Mouse (Mus musculus): ENCODE measurements around the gene Tctex1d1. TPM values are rescaled to one million over a fixed set of nuclear protein-coding genes. Genes with fewer than 3 reads are reported as not detected.

Gene Tctex1d1
- not detected for polyA plus RNA-seq (2014; fragmentation: Illumina TruSeq; extraction: RNeasy Lipid Tissue Mini Kit (QIAGEN cat#74804); ENCODE audit: low read depth, low replicate concordance)

GRCm38 (mm10) chr4:102978440-102978839, at the start of gene Tctex1d1:
TSS of gene Tctex1d1 (plus strand) at chr4:102978606.

DNA sequence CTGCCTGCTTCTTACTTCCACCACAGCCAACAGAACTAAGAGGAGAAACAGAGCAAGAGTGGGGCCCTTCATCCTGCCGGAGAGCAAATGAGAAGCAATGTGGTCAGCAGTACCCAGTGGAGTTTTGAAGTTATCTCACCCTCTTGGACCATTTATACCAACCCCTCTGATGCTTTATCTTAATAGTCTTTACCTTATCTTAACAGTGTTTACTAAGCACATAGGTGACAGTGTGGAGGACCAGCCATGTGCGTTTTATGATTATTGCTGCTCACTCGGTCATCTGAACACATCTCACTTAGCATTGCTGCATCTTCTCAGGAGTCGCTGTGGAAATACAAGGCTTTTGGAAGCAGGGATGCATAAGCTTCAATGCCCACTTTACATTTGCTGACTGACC, 48.2 kb downstream of the Tctex1d1 start, which contains the start of gene Insl5:
Gene Insl5 (minus strand): TSS at position 222 of the 400 bp plus-strand sequence.

Other genes starting within 250 kb of the Tctex1d1 start
- gene Sgip1, start 237.3 kb upstream of the Tctex1d1 start, polyA plus RNA-seq (2014; fragmentation: Illumina TruSeq; extraction: RNeasy Lipid Tissue Mini Kit (QIAGEN cat#74804); ENCODE audit: low read depth, low replicate concordance), result 6.6 TPM
- not detected for gene Insl5, start 48.2 kb downstream of the Tctex1d1 start, polyA plus RNA-seq (2014; fragmentation: Illumina TruSeq; extraction: RNeasy Lipid Tissue Mini Kit (QIAGEN cat#74804); ENCODE audit: low read depth, low replicate concordance)
- 165 TPM for gene Mier1, start 135.8 kb downstream of the Tctex1d1 start, polyA plus RNA-seq (2014; fragmentation: Illumina TruSeq; extraction: RNeasy Lipid Tissue Mini Kit (QIAGEN cat#74804); ENCODE audit: low read depth, low replicate concordance)
- 8.1 TPM for gene Wdr78, start 135.9 kb downstream of the Tctex1d1 start, polyA plus RNA-seq (2014; fragmentation: Illumina TruSeq; extraction: RNeasy Lipid Tissue Mini Kit (QIAGEN cat#74804); ENCODE audit: low read depth, low replicate concordance)
- 16.9 TPM for gene Slc35d1, start 236.6 kb downstream of the Tctex1d1 start, polyA plus RNA-seq (2014; fragmentation: Illumina TruSeq; extraction: RNeasy Lipid Tissue Mini Kit (QIAGEN cat#74804); ENCODE audit: low read depth, low replicate concordance)

All from adrenal gland, adult 10 weeks (tissue).